Mouse (Mus musculus) ES-E14 (cell line): ENCODE data around the gene Rbm44.

Experiments used
- CHD2 ChIP-seq: IDR thresholded peaks from 2 replicates; pipeline ENCODE4 v1.6.1; 2014; ENCODE audit warnings: mild to moderate bottlenecking, low read depth, low read length, inconsistent platforms
- MAFK ChIP-seq: IDR thresholded peaks from 2 replicates; pipeline ENCODE4 v1.6.1; 2014; ENCODE audit warnings: mild to moderate bottlenecking, low read depth, low read length, inconsistent platforms; ENCODE audit not compliant: insufficient read depth
- ZNF384 ChIP-seq: IDR thresholded peaks from 2 replicates; pipeline ENCODE4 v1.6.1; 2012; ENCODE audit warnings: low read depth, low read length, inconsistent platforms

DNA sequence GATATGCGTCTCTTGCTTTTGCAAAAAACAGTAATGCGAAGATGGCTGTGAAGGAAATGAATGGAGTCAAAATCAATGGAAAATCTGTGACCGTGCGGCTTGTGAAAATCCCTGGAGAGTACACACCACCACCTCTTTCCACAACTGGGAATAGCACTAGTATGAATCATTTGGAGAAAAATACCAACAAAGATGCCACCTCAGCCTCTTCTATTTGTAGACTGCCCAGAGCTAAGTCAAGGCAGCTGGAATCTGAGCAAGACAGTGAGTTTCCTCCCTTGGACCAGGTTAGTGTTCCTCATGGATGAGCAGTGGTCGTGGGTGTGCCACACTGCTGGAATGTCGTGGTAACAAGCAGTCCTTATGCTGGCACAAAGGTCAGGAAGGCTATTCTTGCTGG lies 21.9 kb downstream of the Rbm44 start:
- no peak for TF ChIP-seq ZNF384
- TF ChIP-seq CHD2 = no peak
- no peak for TF ChIP-seq MAFK
